In the genomic region with DNA sequence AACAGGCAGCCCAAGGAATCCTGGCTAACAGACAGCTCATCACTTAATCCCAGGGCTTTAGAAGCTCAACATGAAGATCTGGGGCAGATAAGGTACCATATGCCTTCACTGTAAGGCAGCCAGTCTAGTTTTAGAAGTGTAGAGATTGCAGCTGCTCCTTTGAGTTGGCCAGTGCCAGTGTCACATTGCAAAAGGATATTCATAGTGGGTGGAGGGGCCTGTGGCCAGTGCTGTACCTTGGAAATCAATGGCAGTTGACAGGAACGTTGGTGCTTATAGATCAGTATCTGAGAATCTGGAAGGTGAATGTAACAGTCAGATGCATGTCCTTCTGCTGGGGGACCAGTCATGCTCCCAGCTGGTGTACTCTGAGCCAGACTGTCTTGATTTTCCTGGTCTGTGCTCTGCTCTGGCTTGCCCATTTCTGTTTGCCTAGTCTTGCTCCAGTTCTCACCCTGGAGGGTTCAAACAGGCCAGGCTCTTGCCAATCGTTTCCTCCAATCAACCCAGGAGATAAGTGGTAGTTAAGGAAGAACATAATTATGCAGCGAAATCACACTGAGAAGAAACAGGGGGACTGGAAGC, we compare ENCODE assay signal across 24 mouse cellular contexts. TPM values are rescaled to one million over a fixed set of nuclear protein-coding genes. Genes with fewer than 3 reads are reported as not detected.
DNase-seq lines count a peak whose midpoint lies in the region; TF ChIP-seq lines count a peak whose summit lies in the region.
"Had no signal": no experiment of that assay in that cellular context is flagged by ENCODE, and none has a peak within 500 bp of the region (broad histone marks: within the 10 kb centered on the region; RNA-seq: fewer than 3 reads in every experiment).

No protein-coding gene starts in this region.

- no peak overlapping the region for H3K4me3 ChIP-seq in left cerebral cortex, adult 2 months
- H3K4me3 ChIP-seq: forebrain, embryonic 13.5 days; heart, embryonic 12.5 days; hindbrain, embryonic 12.5 days; liver, embryonic 12.5 days; megakaryocyte, embryonic 14.5 days had no signal

- H3K27ac ChIP-seq in left cerebral cortex, adult 2 months: no peak overlapping the region
- H3K27ac ChIP-seq: forebrain, embryonic 13.5 days; hindbrain, embryonic 12.5 days; liver, embryonic 12.5 days had no signal

- peak; percentile 46 for DNase-seq in adrenal gland, adult 2 months
- DNase-seq in adrenal gland, adult 8-10 months: no peak
- peak; percentile 23 for DNase-seq in ovary, adult 18-20 months (ENCODE audit: low spot score)
- no peak for DNase-seq in ovary, postnatal 14 days (ENCODE audit: low spot score)
- peak; percentile 38 for DNase-seq in urinary bladder, postnatal 14 days (ENCODE audit: low spot score)
- DNase-seq in urinary bladder, adult 2 months (ENCODE audit: low spot score): no peak
- DNase-seq in right cerebral cortex, adult 2 months (ENCODE audit: low spot score in 2 of 2): no peak
- no peak for DNase-seq in left cerebral cortex, adult 2 months (ENCODE audit: extremely low spot score in 1 of 2, low spot score in 2 of 2)
- DNase-seq: cerebellum, adult 18-20 months; cerebellum, postnatal 36 days; heart, adult 11 months; heart, postnatal 14 days; kidney, adult 9 months; kidney, postnatal 25 days; lung, adult 2 months; midbrain, embryonic 14.5 days; right cerebral cortex, adult 18-20 months; spleen, adult 18-20 months; thymus, adult 18-20 months had no signal

- TF ChIP-seq CTCF in left cerebral cortex, adult 2 months (IDR thresholded peaks at IDR 0.05): no peak

- intact Hi-C loops in left cerebral cortex, adult 2 months (cut with DNase I): no loop called here

RNA-seq across cellular contexts. Expression of a gene that starts 41.3 kb away (rescaled TPM):
- 100 to 1,000 TPM; 150 to 186 TPM for total RNA-seq in adrenal gland, adult 2 months (2021)
- 10.0 and 13.1 TPM in 2 replicates for polyA plus RNA-seq in adrenal gland, adult 2 months (2012; rRNA removed)
- total RNA-seq in adrenal gland, adult 8-10 months (2022): 100 to 1,000 TPM; 194 to 235 (median 202) TPM
- polyA plus RNA-seq in urinary bladder, adult 2 months (2012; rRNA removed): 57.3 and 70.9 TPM in 2 replicates
- total RNA-seq in left cerebral cortex, adult 2 months (2021): 10 to 100 TPM; 86.4 to 90.6 TPM

RNA-seq across cellular contexts. Expression of a gene that starts 45.6 kb away (rescaled TPM):
- 10 to 100 TPM in 1 of 2 experiments, under 1 TPM in 1; 0.41 to 10.0 TPM for total RNA-seq in adrenal gland, adult 2 months (2021)
- polyA plus RNA-seq in adrenal gland, adult 2 months (2012; rRNA removed): 38.1 and 64.4 TPM in 2 replicates
- 1 to 10 TPM in 2 of 4 experiments, under 1 TPM in 2; 0.35 to 4.6 (median 2.3) TPM for total RNA-seq in adrenal gland, adult 8-10 months (2022)
- 0.07 and 0.15 TPM in 2 replicates for polyA plus RNA-seq in urinary bladder, adult 2 months (2012; rRNA removed)
- 1 to 10 TPM in 1 of 2 experiments, under 1 TPM in 1; 0.77 to 1.6 TPM for total RNA-seq in left cerebral cortex, adult 2 months (2021)
- polyA plus RNA-seq: liver, embryonic 12.5 days had no signal

Comparison
In these comparisons a context has a peak if more than half of its experiments do, and no peak if none do; other contexts are left out.
1. DNase-seq: peak in adrenal gland, adult 2 months (single experiment), ovary, adult 18-20 months (single experiment) and urinary bladder, postnatal 14 days (single experiment); none in adrenal gland, adult 8-10 months (single experiment), ovary, postnatal 14 days (single experiment), urinary bladder, adult 2 months (single experiment), right cerebral cortex, adult 2 months (0 of 2) and left cerebral cortex, adult 2 months (0 of 2).